Mouse (Mus musculus): ENCODE measurements at regions not wholly inside any gene's neighbourhood (a gene's known extent, or its start where the extent isn't known, plus 50 kb on each side); places are given as distances from the start of the nearest gene placed in this dataset.

DNA sequence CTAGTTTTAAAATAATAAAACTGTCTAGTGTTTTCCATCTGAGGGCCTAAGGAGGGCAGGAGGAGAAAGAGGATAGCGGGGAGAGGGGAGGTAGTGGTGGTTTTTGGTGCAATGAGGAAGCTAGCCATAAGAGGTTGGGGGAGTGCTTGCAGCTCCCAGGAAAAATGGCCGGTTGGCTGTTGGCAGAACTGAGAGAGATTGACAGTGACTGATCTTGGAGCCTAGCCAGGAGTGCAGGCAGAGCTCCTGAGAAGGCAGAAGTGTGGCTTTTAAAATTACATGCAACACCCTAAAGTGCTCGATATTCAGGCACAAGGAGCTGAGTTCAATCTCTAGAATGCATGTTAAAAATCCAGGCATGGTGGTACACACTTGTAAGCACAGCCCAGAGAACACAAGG, 938.3 kb upstream of the 2610301B20Rik start:
- no peak for DNase-seq (ENCODE audit: low spot score in 2 of 2)

DNA sequence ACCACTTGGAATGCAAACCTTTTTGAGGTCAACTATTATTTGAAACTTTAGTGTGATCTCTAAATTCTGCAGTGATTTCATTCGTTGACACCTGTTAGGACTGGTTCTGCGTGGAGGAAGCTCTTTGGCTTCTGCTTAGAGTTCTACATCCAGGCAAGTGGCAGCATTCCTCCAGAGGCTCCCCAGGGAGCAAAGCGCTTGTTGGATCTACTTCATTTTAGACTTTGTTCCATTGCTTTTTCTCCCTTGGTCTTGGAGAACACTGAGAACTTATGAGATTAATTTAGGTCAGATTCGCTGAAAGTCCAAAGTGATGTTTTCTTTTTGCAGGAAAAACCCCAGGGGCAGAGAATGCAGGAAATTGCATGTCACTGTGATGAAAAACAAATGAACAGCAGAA, 922.9 kb upstream of the 2610301B20Rik start:
- peak; percentile 5 to 13 for DNase-seq (ENCODE audit: low spot score in 2 of 2)

DNA sequence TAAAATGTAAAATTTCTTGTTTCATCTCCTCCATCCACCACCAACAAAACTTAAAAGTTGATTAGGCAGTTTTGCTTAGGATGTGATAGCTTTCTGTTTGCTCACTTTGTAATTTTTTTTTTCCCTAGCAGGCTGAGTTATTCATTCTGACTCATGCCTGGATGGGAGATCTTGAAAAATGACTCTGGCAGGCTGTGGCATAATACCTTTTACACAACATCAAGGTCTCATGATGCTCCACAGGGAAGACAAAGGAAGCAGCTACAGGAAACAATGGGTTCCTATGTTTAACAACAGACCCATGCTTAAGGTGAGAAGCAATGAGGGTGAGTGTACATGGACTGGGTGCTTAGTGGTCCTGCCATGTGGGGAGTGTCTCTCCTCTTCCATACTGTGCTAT, 899.7 kb upstream of the 2610301B20Rik start:
- DNase-seq (ENCODE audit: low spot score in 2 of 2): no peak

DNA sequence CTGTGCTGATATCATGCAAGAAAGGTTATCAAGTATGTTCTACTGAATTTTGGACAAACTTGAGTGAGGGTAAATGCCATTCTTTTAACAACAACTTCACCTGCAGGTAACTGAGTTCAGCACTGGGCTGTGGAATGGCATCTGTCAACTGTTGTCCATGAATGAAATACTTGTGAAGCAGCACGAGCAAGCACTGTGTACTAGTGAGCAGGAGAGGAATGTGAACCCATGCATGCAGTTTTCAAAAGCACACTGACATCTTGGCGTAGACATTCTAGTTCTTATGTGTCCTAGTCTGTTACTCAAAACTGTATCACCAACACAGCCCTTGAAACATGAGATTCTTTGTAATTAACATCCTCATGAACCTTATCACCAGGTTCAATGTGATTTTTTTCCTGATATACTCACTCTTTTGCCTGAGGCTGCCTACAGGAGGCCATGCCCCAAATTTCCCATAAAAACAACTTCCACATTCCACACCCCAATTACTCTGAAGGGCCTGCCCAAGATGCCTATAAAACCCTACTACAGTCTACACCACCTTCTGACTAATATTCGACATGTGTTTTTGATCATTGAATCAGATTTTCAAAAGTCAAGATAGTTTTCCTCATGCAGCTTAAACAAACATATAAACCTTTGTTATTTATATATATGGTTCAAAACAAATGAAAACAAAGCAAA, 892.8 kb upstream of the 2610301B20Rik start:
- DNase-seq (ENCODE audit: low spot score in 2 of 2): no peak

DNA sequence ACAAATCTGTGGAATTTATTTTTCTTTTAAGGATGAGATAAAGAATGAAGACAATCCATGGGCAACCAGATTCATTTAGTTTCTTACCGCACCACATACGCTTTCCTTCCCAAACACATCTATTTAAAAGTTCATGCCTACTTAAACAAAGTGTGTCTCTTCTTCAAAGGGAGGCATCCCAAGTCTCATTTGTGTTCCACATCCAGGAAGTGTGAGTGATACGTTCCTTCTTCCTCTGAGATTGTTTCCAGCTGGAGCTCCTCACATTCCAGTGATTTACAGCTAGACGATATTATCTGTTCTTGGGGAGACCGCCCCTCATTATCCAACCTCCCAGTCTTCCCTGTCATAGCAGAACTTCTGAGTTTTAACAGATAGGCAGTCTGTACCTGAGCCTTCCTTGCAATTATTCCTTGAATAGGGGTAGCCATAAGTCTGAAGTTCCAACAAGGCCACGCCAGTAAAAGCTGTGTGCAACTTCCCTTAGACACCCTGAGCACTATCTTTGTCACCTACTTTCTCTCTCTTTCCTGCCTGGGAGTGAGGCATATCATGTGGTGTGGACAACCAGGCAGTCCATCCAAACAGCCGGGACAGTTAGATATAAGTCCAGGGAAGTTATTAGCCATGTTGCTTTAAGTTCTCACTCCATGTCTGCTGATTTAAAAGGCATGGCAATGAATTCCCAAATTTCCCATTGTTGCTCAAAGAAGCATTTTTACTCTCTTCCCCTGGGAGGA, 891.3 kb upstream of the 2610301B20Rik start:
- no peak for DNase-seq (ENCODE audit: low spot score in 2 of 2)

DNA sequence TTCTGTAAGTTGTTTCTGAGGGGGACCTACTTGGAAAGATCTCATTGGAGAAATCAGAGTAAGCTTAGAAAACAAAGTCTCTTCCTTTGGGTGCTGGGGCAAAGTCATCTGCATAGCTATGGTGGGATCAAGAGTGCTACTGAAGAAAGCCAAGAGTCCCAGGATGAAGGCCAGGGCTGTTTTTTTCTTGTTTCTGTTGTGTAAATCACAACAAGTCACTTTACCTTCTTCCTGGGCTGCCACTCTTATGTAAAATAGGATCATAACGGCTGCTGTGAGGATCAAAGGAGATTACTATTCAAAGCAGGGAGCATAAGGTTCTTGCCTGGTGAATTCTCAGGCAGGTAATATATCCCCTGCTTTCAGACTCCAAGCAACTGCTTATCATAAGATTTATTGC, 880.4 kb upstream of the 2610301B20Rik start:
- no peak for DNase-seq (ENCODE audit: low spot score in 2 of 2)

DNA sequence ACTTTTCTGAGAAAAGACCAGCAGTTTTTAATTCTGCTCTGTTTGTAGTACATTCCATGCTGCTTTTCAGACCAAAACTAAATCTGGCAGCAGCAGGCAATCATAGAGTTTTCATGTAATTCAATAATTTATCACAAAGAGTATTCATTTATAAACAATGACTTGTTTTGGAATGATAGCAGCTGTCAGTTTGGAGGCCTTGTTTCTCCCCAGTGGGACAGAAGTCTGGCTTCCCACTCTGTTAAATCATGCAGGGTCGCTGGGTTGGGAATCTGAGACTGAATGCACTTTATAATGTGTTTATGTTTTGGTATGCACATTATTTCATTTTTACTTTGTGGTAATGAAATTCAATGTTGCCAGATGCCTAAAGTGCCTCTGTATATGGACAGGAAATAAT, 879.8 kb upstream of the 2610301B20Rik start:
- no peak for DNase-seq (ENCODE audit: low spot score in 2 of 2)

DNA sequence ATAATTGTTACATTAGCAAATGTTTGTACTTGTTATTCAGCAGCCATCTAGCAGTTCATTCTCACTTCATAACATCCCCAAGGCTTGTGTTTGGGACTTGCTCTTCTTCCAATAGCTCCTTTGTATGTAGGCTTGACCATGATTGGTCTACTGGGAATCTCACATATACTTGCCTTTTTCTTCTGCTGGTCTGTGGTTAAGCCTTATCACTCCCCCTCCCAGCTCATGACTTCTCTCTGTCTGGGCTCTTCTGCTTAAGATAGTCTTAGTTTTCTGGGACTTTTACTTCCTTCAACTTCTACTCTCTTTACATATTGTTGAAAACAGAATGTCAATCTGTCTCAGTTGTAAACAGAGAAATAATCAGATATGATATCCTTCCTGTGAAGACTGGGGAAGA, 844.0 kb upstream of the 2610301B20Rik start:
- DNase-seq (ENCODE audit: low spot score in 2 of 2): no peak

DNA sequence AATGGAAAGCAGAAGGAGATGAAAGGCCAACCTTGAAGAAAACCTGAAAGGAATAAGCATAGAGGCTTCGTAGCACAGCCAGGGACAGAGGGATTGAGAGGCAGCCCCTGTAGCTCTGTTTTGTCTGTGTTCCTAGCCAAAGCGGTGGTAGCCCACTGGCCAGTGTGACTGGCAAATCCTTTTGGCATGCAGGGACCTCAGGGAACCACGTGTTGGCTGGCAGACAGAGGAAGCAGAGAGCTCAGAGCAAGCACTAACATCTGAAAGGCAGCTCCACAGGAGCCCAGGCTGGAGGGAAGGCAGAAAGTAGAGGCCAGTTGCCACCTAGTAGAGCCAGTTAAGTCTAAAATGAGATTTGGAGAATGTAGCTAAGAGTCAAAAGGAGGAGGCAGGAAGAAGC, 842.5 kb upstream of the 2610301B20Rik start:
- no peak for DNase-seq (ENCODE audit: low spot score in 2 of 2)

DNA sequence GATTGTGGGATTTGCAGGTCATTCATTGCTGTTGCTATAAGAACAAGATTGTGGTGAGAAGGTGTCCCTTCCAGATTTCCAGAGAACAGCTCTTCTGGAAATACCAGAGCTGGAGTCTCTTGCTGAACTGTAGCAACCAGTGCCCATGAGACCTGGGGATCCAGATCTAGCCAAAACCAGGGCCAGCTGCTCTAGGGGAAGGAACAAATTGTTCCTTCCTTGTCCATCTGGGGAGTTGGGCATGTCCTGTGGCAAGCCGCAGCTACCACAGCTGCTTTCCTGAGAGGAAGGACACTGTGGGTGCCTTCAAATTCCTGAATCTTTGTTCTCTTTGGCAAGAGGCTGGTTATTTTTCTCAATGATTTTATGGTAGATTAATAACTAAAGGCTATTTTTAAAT, 839.0 kb upstream of the 2610301B20Rik start:
- DNase-seq (ENCODE audit: low spot score in 2 of 2): no peak

DNA sequence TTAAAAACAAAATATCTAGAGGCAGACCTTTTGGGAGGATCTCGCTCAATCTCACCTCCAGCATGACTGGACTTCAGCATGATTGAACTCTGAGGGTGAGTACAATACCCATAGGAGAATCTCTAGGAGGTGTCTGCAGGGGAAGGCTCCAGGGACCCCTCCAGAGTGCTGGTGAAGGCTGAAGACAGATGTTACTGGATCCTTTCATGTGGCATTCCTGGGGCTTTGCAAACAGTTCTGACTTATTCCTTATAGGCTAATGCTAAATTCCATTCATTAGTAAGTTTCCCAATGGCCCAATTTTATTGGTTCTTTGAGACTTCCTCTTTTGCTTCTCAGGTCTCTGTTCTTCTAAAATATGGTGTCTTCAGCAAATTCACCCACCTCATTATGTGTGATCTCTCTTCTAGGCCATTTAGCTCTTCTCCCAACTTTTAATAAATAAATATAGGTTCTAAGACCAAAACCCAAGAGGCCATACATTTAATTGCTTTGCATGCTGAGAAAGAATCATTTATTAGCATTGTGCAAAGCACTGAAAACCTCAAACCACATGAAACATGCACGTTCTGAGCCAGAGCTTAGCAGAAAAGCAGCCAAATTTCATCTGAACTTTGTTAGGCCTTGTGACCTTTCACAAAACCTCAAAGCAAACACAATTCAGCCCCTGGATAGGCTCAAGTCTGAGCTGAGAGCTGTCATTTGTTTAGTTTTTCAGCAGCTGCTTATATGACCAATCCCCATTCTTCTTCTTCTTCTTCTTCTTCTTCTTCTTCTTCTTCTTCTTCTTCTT, 832.8 kb upstream of the 2610301B20Rik start:
- DNase-seq (ENCODE audit: low spot score in 2 of 2): no peak

DNA sequence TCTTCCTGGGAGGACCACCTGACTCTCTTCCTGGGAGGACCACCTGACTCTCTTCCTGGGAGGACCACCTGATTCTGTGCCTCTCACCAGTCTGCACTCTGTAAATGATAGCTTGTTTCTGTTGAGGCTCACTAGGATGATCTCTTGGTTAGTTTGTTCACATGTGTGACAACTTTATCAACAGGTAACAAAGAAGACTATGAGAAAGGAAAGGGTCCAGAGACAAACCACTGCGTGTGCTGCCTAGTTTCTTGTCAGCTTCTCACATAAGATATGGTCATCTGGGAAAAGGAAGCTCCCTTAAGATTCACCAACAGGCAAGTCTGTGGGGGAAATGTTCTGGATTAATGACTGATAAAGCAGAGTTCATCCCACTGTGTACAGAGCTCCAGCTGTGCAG, 825.5 kb upstream of the 2610301B20Rik start:
- DNase-seq (ENCODE audit: low spot score in 2 of 2): no peak

DNA sequence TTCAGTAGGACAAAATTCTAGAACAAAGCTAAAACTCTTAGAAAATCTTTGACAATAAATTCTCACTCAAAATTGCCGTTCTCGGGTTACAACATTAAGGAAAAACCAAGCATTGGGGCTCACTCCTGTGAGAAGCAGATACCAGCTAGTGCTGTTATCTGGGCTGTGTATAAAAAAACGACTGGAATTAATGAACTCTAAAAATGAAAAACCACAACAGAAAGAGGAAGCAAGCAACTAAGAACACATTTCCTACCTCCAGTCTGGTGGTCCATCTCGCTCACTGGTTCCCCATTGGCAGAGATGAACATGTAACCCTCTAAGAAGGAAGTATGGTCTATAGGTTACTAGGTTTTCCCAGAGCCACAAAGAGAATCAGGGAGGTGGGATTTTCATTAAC, 824.9 kb upstream of the 2610301B20Rik start:
- DNase-seq (ENCODE audit: low spot score in 2 of 2): no peak

DNA sequence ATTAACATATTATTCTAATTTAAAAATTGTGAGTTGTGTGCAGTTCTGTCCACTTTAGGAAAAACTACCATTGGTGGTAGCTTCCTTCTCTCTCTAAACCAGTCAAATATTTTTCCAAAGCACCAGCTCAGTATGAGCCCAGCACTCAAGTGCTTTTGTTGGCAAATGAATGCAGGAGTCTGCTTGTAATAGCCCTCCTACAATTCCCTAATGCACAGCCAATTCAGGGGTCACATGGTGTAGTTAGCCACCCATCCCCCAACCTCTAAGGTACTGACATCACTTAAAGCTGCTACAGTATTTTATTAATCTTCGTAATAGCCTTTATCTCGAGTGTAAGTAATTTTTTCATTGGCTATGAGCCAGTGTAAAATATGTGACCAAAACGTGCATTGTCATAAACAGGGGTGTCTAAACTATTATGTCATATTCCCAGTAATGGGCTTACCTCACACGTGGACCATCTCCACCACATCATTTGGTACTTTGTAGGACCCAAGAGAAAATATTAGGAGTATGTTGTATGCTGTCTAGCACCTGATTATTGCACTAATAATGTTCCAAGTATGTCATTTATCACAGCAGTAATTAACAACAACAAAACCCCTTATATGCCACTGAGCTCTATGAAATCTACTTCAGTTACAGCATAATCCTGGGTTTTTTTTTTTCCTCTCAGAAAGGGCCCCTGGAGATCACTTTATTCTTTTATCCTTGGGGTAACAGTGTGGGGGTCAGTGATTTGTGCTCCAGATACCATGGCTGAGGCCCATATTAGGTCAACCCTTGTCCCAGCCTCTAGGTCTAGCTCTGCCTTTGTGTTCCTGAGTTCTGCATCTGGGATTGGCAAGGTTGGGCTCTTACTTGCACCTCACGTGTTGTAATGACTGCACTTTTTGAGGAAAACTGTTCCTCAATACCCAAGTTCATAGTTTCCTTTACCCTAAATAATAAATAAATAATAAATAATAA, 822.7 kb upstream of the 2610301B20Rik start:
- DNase-seq (ENCODE audit: low spot score in 2 of 2): no peak

DNA sequence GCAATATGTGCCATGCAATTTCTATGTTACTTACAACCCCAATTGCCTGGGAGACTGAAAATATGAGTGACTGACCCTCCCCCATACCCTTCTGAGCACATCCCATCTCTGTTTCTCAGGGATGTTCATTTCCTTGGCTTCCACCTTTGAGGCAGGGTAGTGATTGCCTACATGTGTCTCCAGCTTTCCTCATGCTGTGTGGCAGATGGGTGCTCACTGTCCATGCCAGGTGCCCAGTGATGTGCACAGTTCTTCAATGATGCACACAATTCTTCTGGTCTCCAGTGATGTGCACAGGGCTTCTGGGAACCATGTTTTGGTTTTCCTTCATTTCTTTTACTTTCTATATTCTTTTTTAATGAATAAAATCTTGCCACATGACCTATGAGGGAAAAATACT, 821.4 kb upstream of the 2610301B20Rik start:
- no peak for DNase-seq (ENCODE audit: low spot score in 2 of 2)

DNA sequence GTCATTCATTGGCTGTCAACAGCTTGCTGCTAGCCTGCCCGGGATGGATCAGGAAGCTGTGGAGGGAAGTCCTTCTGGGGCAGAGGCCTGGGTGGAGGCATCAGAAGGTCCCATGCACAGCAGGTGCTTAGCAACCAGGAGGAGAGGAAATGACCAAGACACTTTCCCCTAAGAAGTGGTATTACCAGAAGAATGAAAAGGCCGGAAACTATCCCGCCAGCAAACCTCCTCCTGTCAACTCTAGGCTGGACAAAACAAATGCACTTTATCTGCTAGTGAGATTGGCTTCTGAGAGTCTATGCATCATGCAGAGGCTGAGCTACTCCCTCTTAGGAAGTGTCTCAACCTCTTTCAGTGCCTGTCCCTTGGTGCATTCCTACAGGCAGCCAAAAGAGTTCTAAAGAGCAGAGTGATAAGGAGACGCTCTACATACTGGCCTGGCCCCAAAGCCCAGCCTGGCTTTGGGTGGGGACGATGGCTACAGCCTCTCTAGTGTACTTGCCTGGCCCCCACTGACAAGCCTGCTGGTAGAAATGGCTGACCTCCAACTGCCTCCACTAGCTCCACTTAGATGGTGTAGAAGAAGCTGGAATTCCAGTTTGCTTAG, 801.7 kb upstream of the 2610301B20Rik start:
- no peak for DNase-seq (ENCODE audit: low spot score in 2 of 2)

DNA sequence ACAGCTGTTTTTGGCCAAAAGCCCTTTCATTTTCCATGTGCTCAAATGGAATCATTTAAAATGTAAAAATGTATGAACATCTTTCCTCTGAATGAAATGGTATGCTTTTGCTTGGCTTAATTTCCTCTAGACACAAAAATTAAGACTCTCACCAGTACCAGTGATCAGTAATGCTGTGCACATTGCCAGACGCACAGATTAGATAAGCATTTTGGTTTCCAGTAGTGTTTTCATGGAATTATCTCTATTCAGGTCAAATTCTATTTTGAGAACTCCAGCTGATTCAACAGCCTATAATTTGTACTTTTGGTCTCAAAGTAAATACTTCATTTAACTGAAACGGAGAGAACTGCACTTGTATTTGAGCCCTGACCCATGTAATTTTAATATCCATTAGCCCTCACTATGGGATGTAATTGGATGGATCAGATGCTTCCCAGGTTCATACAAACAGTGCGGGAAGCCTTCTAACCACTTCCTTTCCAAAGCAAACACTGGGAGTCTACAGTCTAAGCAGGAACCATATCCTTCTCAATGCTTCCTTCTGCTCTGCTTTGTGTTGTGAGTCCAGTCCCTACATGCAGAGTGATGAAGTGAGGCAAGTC, 794.6 kb upstream of the 2610301B20Rik start:
- DNase-seq (ENCODE audit: low spot score in 2 of 2): no peak

DNA sequence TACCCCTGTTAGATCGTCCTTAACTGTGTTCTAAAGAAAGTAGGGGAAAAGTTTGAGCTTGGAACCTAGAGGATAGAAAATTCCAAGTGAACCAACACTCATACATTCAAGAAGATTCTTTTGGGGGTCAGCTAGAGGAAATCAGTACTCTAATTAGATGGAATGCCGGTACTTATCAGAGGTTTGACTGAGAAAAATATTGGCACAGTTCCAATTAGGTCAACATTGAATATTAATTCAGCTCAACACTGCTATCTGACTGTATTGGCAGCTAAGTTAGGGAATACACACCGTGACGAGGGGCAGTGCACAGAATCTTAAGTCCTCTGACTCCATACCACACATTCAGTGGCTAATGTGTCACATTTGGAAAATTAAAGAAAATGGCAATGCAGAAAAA, 759.5 kb upstream of the 2610301B20Rik start:
- no peak for DNase-seq (ENCODE audit: low spot score in 2 of 2)

DNA sequence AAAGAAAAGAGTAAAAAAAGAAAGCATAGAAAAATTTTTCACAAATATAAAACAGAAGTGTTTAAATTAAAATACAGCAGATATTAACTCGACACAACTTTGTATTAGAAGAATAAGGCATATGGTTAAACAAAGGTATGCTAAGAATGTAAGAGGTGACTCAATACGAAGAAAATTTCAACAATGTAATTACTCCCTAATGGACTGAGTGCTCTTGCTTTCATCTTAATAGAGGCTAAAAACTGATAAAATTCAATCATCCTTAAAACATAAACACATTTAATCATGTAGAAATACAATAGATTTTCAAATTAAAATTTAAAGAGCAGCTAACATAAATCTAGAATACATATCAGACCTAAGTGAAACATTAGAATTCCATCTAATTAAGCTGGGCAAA, 756.3 kb upstream of the 2610301B20Rik start:
- DNase-seq (ENCODE audit: low spot score in 2 of 2): no peak

DNA sequence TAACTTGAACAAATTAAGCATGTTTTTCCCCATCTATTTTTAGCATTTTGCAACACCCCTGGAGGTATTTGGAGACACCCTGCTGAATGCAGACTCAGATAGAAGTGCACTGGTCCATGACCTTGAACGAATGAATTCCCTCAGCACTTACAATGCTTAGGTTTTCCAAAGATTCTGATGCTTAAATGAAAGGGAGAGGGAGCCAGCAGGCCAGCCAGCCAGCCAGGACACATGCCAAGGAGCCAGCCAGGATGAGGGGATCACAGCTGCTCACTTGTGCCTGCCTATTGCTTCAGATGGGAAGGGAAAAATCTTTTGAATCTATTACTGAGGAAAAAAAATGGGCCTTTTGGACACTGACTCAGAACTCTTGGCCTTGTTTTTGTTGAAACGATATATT, 750.0 kb upstream of the 2610301B20Rik start:
- peak; percentile 18 to 37 for DNase-seq (ENCODE audit: low spot score in 2 of 2)

All from gastrocnemius, adult 8-10 months (tissue).